8 mouse cellular contexts compared by ENCODE assay signal in the genomic region with DNA sequence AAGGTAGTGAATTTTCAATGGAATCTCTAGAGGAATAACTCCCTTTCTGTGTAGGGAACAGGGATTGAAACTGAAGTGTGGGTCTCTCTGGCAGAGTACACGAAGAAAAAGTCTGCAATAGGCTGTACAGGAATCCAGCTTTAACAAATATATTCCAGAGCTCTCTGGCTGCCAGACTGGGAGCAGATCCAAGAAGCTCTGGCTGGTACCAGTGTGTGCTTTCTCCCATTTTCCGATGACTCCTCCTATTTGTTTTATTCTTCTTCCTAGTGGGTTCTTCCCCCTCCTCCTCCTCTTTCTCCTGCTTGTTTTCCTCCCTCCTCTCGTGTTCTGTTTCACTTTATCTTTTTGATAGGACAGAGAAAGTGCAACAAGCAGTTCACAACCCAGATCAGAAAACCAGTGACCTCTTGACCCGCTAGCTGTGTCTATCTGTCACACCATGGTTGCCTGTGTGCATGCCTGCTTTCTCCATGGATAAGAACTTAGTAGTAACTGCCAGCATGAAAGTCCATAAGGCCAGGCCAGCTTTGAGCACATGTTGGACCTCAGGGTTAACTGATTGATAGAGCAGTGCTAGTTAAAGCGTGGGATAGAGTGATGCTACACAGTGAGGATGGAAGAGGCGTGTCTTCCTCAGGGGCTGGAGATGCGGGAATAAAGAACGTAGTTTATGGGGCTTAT. TPM values are rescaled to one million over a fixed set of nuclear protein-coding genes. Genes with fewer than 3 reads are reported as not detected.
A peak's percentile ranks its signal among the peaks of the same experiment; 100 is the strongest.
DNase-seq lines count a peak whose midpoint lies in the region; ATAC-seq and TF ChIP-seq lines count a peak whose summit lies in the region.

No protein-coding gene starts in this region.

- no peak overlapping the region for H3K9ac ChIP-seq in kidney, embryonic 14.5 days (ENCODE audit: low read depth, low read length)
- H3K9ac ChIP-seq in limb, embryonic 15.5 days, result no peak overlapping the region
- H3K9ac ChIP-seq in stomach, postnatal 0 days (ENCODE audit: low read length), result no peak overlapping the region; the same call in 1 of the 2 replicates

- H3K27ac ChIP-seq in kidney, embryonic 14.5 days (ENCODE audit: low read depth, low read length), result no peak overlapping the region
- H3K27ac ChIP-seq in limb, embryonic 15.5 days, result peak overlapping the region; percentile 80
- 0 out of 2 replicates have a peak overlapping the region, but pooled peaks have one; percentile 24 for H3K27ac ChIP-seq in stomach, postnatal 0 days (replicated peaks)

- WGBS in kidney, embryonic 14.5 days, result 84% methylated on average over 8 of the region's 8 CpGs
- 65% methylated on average over 8 of the region's 8 CpGs for WGBS in limb, embryonic 15.5 days
- 64% methylated on average over 8 of the region's 8 CpGs for WGBS in stomach, postnatal 0 days

- no peaks in the 10 kb centered on the region for H3K9me3 ChIP-seq in kidney, embryonic 14.5 days (ENCODE audit: control insufficient read depth, low read length)
- H3K9me3 ChIP-seq in limb, embryonic 15.5 days, result no peaks in the 10 kb centered on the region
- H3K9me3 ChIP-seq in stomach, postnatal 0 days (ENCODE audit: control insufficient read depth, low read length), result no peaks in the 10 kb centered on the region

- H3K4me1 ChIP-seq in kidney, embryonic 14.5 days (ENCODE audit: control insufficient read depth, insufficient read depth, low read length), result no peaks in the 10 kb centered on the region
- peaks cover 14% of the 10 kb centered on the region for H3K4me1 ChIP-seq in limb, embryonic 15.5 days
- no peaks in the 10 kb centered on the region for H3K4me1 ChIP-seq in stomach, postnatal 0 days (replicated peaks; ENCODE audit: control insufficient read depth, insufficient read depth)

- H3K36me3 ChIP-seq in kidney, embryonic 14.5 days (ENCODE audit: control insufficient read depth, insufficient read depth, low read length), result peaks cover 16% of the 10 kb centered on the region; the same call in 1 of the 2 replicates
- peaks cover 17% of the 10 kb centered on the region; the same call in 1 of the 2 replicates for H3K36me3 ChIP-seq in limb, embryonic 15.5 days
- H3K36me3 ChIP-seq in stomach, postnatal 0 days (ENCODE audit: control insufficient read depth, insufficient read depth, low read length), result no peaks in the 10 kb centered on the region; the same call in 1 of the 2 replicates

- peak; percentile 8 for DNase-seq in kidney, postnatal 14 days
- peak; percentile 37 to 41 for DNase-seq in frontal cortex, postnatal 10 days (ENCODE audit: low spot score in 2 of 2)
- DNase-seq in heart, postnatal 10 days, result peak; percentile 59 to 61
- peak; percentile 44 for DNase-seq in stomach, postnatal 0 days (ENCODE audit: low spot score)
- DNase-seq in retina, embryonic 14.5 days (ENCODE audit: low spot score), result no peak
- DNase-seq in adrenal gland, adult 2 months, result no peak

- no peak for TF ChIP-seq EP300 in stomach, postnatal 0 days (optimal IDR thresholded peaks at IDR 0.05)

- H3K27me3 ChIP-seq in kidney, embryonic 14.5 days (ENCODE audit: control insufficient read depth, insufficient read depth, low read length), result no peaks in the 10 kb centered on the region
- no peaks in the 10 kb centered on the region for H3K27me3 ChIP-seq in limb, embryonic 15.5 days
- H3K27me3 ChIP-seq in stomach, postnatal 0 days (ENCODE audit: control insufficient read depth, insufficient read depth, low read length), result no peaks in the 10 kb centered on the region

- H3K4me2 ChIP-seq in kidney, embryonic 14.5 days (replicated peaks; ENCODE audit: low read depth, low read length), result no peak overlapping the region
- H3K4me2 ChIP-seq in limb, embryonic 15.5 days, result no peak overlapping the region
- H3K4me2 ChIP-seq in stomach, postnatal 0 days (replicated peaks; ENCODE audit: low read depth), result no peak overlapping the region

- no peak for ATAC-seq in kidney, embryonic 14.5 days (ENCODE audit: low FRiP score, low TSS enrichment)
- ATAC-seq in limb, embryonic 15.5 days (ENCODE audit: insufficient number of reproducible peaks, low FRiP score, low TSS enrichment, low read depth), result peak; percentile 30; the same call in 1 of the 2 replicates
- peak; percentile 77 for ATAC-seq in stomach, postnatal 0 days (ENCODE audit: low FRiP score, low TSS enrichment)

- TF ChIP-seq CTCF in stomach, postnatal 0 days (IDR thresholded peaks at IDR 0.05; ENCODE audit: low read depth), result no peak

- H3K4me3 ChIP-seq in kidney, embryonic 14.5 days (ENCODE audit: low read length), result no peak overlapping the region
- H3K4me3 ChIP-seq in limb, embryonic 15.5 days, result no peak overlapping the region
- H3K4me3 ChIP-seq in stomach, postnatal 0 days (ENCODE audit: low read depth, low read length), result no peak overlapping the region

- intact Hi-C loops in heart, postnatal 10 days (cut with DNase I), result no loop called here

RNA-seq across cellular contexts. Expression of gene Ttll5, which starts 55.3 kb away (rescaled TPM):
- 11.9 and 17.0 TPM in 2 replicates for polyA plus RNA-seq in kidney, embryonic 14.5 days (2014; fragmentation: Nextera tagmentation; extraction: Ambion mirVana)
- total RNA-seq in heart, postnatal 10 days (2021), result 10 to 100 TPM; 14.2 to 15.3 TPM
- 12.9 and 13.0 TPM in 2 replicates for polyA plus RNA-seq in limb, embryonic 15.5 days (2015; fragmentation: Nextera tagmentation; extraction: Ambion mirVana)
- polyA plus RNA-seq in stomach, postnatal 0 days (2015; fragmentation: Nextera tagmentation; extraction: Ambion mirVana), result 3.7 and 4.8 TPM in 2 replicates
- 10 to 100 TPM; 26.1 to 27.4 TPM for total RNA-seq in adrenal gland, adult 2 months (2021)
- polyA plus RNA-seq in adrenal gland, adult 2 months (2012; rRNA removed), result 10.9 and 12.5 TPM in 2 replicates

RNA-seq across cellular contexts. Expression of gene Erg28, which starts 55.4 kb away (rescaled TPM):
- polyA plus RNA-seq in kidney, embryonic 14.5 days (2014; fragmentation: Nextera tagmentation; extraction: Ambion mirVana), result 117 and 153 TPM in 2 replicates
- 10 to 100 TPM; 11.1 to 11.9 TPM for total RNA-seq in heart, postnatal 10 days (2021)
- 125 and 127 TPM in 2 replicates for polyA plus RNA-seq in limb, embryonic 15.5 days (2015; fragmentation: Nextera tagmentation; extraction: Ambion mirVana)
- 98.1 and 102 TPM in 2 replicates for polyA plus RNA-seq in stomach, postnatal 0 days (2015; fragmentation: Nextera tagmentation; extraction: Ambion mirVana)
- 10 to 100 TPM; 34.9 to 38.2 TPM for total RNA-seq in adrenal gland, adult 2 months (2021)
- 18.6 and 21.2 TPM in 2 replicates for polyA plus RNA-seq in adrenal gland, adult 2 months (2012; rRNA removed)

Comparison
In these comparisons a context has a peak if more than half of its experiments do, and no peak if none do; other contexts are left out.
1. DNase-seq: peak in kidney, postnatal 14 days (single experiment), frontal cortex, postnatal 10 days (2 of 2), heart, postnatal 10 days (2 of 2) and stomach, postnatal 0 days (single experiment); none in retina, embryonic 14.5 days (single experiment) and adrenal gland, adult 2 months (single experiment).